Mouse (Mus musculus): ENCODE results near the gene Isyna1. TPM values are rescaled to one million over a fixed set of nuclear protein-coding genes. Genes with fewer than 3 reads are reported as not detected.
"Not testable (repeated sequence)": the region's sequence is repeated elsewhere in the genome, so short reads cannot be mapped to it uniquely, and the experiment has no call there.

The Isyna1 gene
- polyA plus RNA-seq, 1 experiment from 2014 or later = 171 TPM

GRCm38 (mm10) chr8:70587955-70588354 lies 6.2 kb upstream of the Isyna1 start:
- H3K4me1 ChIP-seq (ENCODE audit: control insufficient read depth, insufficient read depth, low read length); H3K4me2 ChIP-seq (ENCODE audit: low read length); H3K9me3 ChIP-seq (replicated peaks; ENCODE audit: control insufficient read depth, low read length, poor library complexity, severe bottlenecking); H3K4me3 ChIP-seq (ENCODE audit: low read depth, low read length); H3K27ac ChIP-seq (ENCODE audit: low read length); H3K27me3 ChIP-seq (ENCODE audit: control insufficient read depth, insufficient read depth, low read depth, low read length); ATAC-seq; H3K9ac ChIP-seq (ENCODE audit: low read depth, low read length): not testable (repeated sequence)
- peaks cover 35% of the 10 kb centered on the region for H3K36me3 ChIP-seq (ENCODE audit: control insufficient read depth, insufficient read depth, low read length)
- WGBS = 96% methylated on average over 4 of the region's 4 CpGs

- Histone ChIP-seq H3K27me3 (ENCODE audit: control insufficient read depth, insufficient read depth, low read depth, low read length) (no peaks in the 10 kb centered on the region; the same call in 1 of the 2 replicates), H3K9me3 (replicated peaks; ENCODE audit: control insufficient read depth, low read length, poor library complexity, severe bottlenecking) (no peaks in the 10 kb centered on the region), H3K36me3 (ENCODE audit: control insufficient read depth, insufficient read depth, low read length) (peaks cover 20% of the 10 kb centered on the region; the same call in 1 of the 2 replicates), H3K4me3 (ENCODE audit: low read depth, low read length) (no peak overlapping the region), H3K4me2 (ENCODE audit: low read length) (no peak overlapping the region), H3K4me1 (ENCODE audit: control insufficient read depth, insufficient read depth, low read length) (peaks cover 13% of the 10 kb centered on the region), H3K27ac (ENCODE audit: low read length) (no peak overlapping the region), H3K9ac (ENCODE audit: low read depth, low read length) (no peak overlapping the region)
- no peak for ATAC-seq
- WGBS = 87% methylated on average over 12 of the region's 12 CpGs
Observed at GRCm38 (mm10) chr8:70591569-70591968, 2.6 kb upstream of the Isyna1 start.

- no peak for ATAC-seq
- H3K9ac ChIP-seq (ENCODE audit: low read depth, low read length) = peak overlapping the region; percentile 7; the same call in 1 of the 2 replicates
- peaks cover 20% of the 10 kb centered on the region; the same call in 1 of the 2 replicates for H3K36me3 ChIP-seq (ENCODE audit: control insufficient read depth, insufficient read depth, low read length)
- no peak overlapping the region for H3K4me3 ChIP-seq (ENCODE audit: low read depth, low read length)
- no peaks in the 10 kb centered on the region for H3K9me3 ChIP-seq (replicated peaks; ENCODE audit: control insufficient read depth, low read length, poor library complexity, severe bottlenecking)
- peaks cover 21% of the 10 kb centered on the region for H3K4me1 ChIP-seq (ENCODE audit: control insufficient read depth, insufficient read depth, low read length)
- H3K27me3 ChIP-seq (ENCODE audit: control insufficient read depth, insufficient read depth, low read depth, low read length) = no peaks in the 10 kb centered on the region; the same call in 1 of the 2 replicates
- H3K4me2 ChIP-seq (ENCODE audit: low read length) = peak overlapping the region; percentile 71; the same call in 1 of the 2 replicates
- H3K27ac ChIP-seq (ENCODE audit: low read length) = 0 out of 2 replicates have a peak overlapping the region, but pooled peaks have one; percentile 46
- WGBS = 55% methylated on average over 8 of the region's 8 CpGs
Observed at GRCm38 (mm10) chr8:70593173-70593572, 1.0 kb upstream of the Isyna1 start.

- Histone ChIP-seq H3K9me3 (replicated peaks; ENCODE audit: control insufficient read depth, low read length, poor library complexity, severe bottlenecking) (no peaks in the 10 kb centered on the region), H3K9ac (ENCODE audit: low read depth, low read length) (peak overlapping the region; percentile 70), H3K27me3 (ENCODE audit: control insufficient read depth, insufficient read depth, low read depth, low read length) (no peaks in the 10 kb centered on the region; the same call in 1 of the 2 replicates), H3K4me2 (ENCODE audit: low read length) (peak overlapping the region; percentile 71), H3K27ac (ENCODE audit: low read length) (peak overlapping the region; percentile 67), H3K36me3 (ENCODE audit: control insufficient read depth, insufficient read depth, low read length) (peaks cover 15% of the 10 kb centered on the region; the same call in 1 of the 2 replicates), H3K4me3 (ENCODE audit: low read depth, low read length) (peak overlapping the region; percentile 56), H3K4me1 (ENCODE audit: control insufficient read depth, insufficient read depth, low read length) (peaks cover 28% of the 10 kb centered on the region)
- WGBS = 10% methylated on average over 81 of the region's 82 CpGs
- ATAC-seq = peak; percentile 41
Observed at GRCm38 (mm10) chr8:70594621-70595564, 720 bp downstream of the Isyna1 start.

GRCm38 (mm10) chr8:70595811-70596210 lies 1.6 kb downstream of the Isyna1 start:
- H3K4me1 ChIP-seq (ENCODE audit: control insufficient read depth, insufficient read depth, low read length) = peaks cover 35% of the 10 kb centered on the region
- H3K36me3 ChIP-seq (ENCODE audit: control insufficient read depth, insufficient read depth, low read length) = peaks cover 12% of the 10 kb centered on the region; the same call in 1 of the 2 replicates
- WGBS = 92% methylated on average over 12 of the region's 12 CpGs
- H3K4me3 ChIP-seq (ENCODE audit: low read depth, low read length) = 0 out of 2 replicates have a peak overlapping the region, but pooled peaks have one; percentile 56
- peak overlapping the region; percentile 71 for H3K4me2 ChIP-seq (ENCODE audit: low read length)
- no peaks in the 10 kb centered on the region for H3K9me3 ChIP-seq (replicated peaks; ENCODE audit: control insufficient read depth, low read length, poor library complexity, severe bottlenecking)
- H3K27ac ChIP-seq (ENCODE audit: low read length) = no peak overlapping the region
- H3K9ac ChIP-seq (ENCODE audit: low read depth, low read length) = no peak overlapping the region
- ATAC-seq = no peak
- H3K27me3 ChIP-seq (ENCODE audit: control insufficient read depth, insufficient read depth, low read depth, low read length) = no peaks in the 10 kb centered on the region; the same call in 1 of the 2 replicates

- no peak overlapping the region for H3K27ac ChIP-seq (ENCODE audit: low read length)
- H3K9ac ChIP-seq (ENCODE audit: low read depth, low read length) = no peak overlapping the region
- H3K4me1 ChIP-seq (ENCODE audit: control insufficient read depth, insufficient read depth, low read length) = peaks cover 39% of the 10 kb centered on the region
- no peak overlapping the region for H3K4me2 ChIP-seq (ENCODE audit: low read length)
- peaks cover 12% of the 10 kb centered on the region; the same call in 1 of the 2 replicates for H3K36me3 ChIP-seq (ENCODE audit: control insufficient read depth, insufficient read depth, low read length)
- H3K4me3 ChIP-seq (ENCODE audit: low read depth, low read length) = no peak overlapping the region
- H3K27me3 ChIP-seq (ENCODE audit: control insufficient read depth, insufficient read depth, low read depth, low read length) = no peaks in the 10 kb centered on the region; the same call in 1 of the 2 replicates
- H3K9me3 ChIP-seq (replicated peaks; ENCODE audit: control insufficient read depth, low read length, poor library complexity, severe bottlenecking) = no peaks in the 10 kb centered on the region
- ATAC-seq = no peak
- WGBS = 95% methylated on average over 18 of the region's 18 CpGs
Observed at GRCm38 (mm10) chr8:70596216-70596615, 2.0 kb downstream of the Isyna1 start.

GRCm38 (mm10) chr8:70596775-70597416 lies 2.7 kb downstream of the Isyna1 start:
- ATAC-seq = no peak

GRCm38 (mm10) chr8:70597417-70598272 lies 3.5 kb downstream of the Isyna1 start:
- H3K4me3 ChIP-seq (ENCODE audit: low read depth, low read length) = peak overlapping the region; percentile 39
- H3K4me2 ChIP-seq (ENCODE audit: low read length) = peak overlapping the region; percentile 66
- no peak for ATAC-seq
- 6% methylated on average over 62 of the region's 68 CpGs for WGBS
- peaks cover 46% of the 10 kb centered on the region for H3K4me1 ChIP-seq (ENCODE audit: control insufficient read depth, insufficient read depth, low read length)
- H3K27me3 ChIP-seq (ENCODE audit: control insufficient read depth, insufficient read depth, low read depth, low read length) = no peaks in the 10 kb centered on the region; the same call in 1 of the 2 replicates
- peaks cover 6% of the 10 kb centered on the region; the same call in 1 of the 2 replicates for H3K36me3 ChIP-seq (ENCODE audit: control insufficient read depth, insufficient read depth, low read length)
- H3K9me3 ChIP-seq (replicated peaks; ENCODE audit: control insufficient read depth, low read length, poor library complexity, severe bottlenecking) = no peaks in the 10 kb centered on the region
- peak overlapping the region; percentile 25; the same call in 1 of the 2 replicates for H3K27ac ChIP-seq (ENCODE audit: low read length)
- H3K9ac ChIP-seq (ENCODE audit: low read depth, low read length) = peak overlapping the region; percentile 69

More at GRCm38 (mm10) chr8:70596775-70597416, 2.7 kb downstream of the Isyna1 start:
- no peaks in the 10 kb centered on the region for H3K9me3 ChIP-seq (replicated peaks; ENCODE audit: control insufficient read depth, low read length, poor library complexity, severe bottlenecking)
- peaks cover 7% of the 10 kb centered on the region; the same call in 1 of the 2 replicates for H3K36me3 ChIP-seq (ENCODE audit: control insufficient read depth, insufficient read depth, low read length)
- H3K27ac ChIP-seq (ENCODE audit: low read length) = no peak overlapping the region
- no peaks in the 10 kb centered on the region; the same call in 1 of the 2 replicates for H3K27me3 ChIP-seq (ENCODE audit: control insufficient read depth, insufficient read depth, low read depth, low read length)
- peak overlapping the region; percentile 69; the same call in 1 of the 2 replicates for H3K9ac ChIP-seq (ENCODE audit: low read depth, low read length)
- WGBS = 88% methylated on average over 17 of the region's 17 CpGs
- H3K4me3 ChIP-seq (ENCODE audit: low read depth, low read length) = no peak overlapping the region
- H3K4me2 ChIP-seq (ENCODE audit: low read length) = no peak overlapping the region
- peaks cover 45% of the 10 kb centered on the region for H3K4me1 ChIP-seq (ENCODE audit: control insufficient read depth, insufficient read depth, low read length)
